Mouse (Mus musculus): Measurements from ENCODE around the gene Mpv17l2.

Mpv17l2 gene

DNA sequence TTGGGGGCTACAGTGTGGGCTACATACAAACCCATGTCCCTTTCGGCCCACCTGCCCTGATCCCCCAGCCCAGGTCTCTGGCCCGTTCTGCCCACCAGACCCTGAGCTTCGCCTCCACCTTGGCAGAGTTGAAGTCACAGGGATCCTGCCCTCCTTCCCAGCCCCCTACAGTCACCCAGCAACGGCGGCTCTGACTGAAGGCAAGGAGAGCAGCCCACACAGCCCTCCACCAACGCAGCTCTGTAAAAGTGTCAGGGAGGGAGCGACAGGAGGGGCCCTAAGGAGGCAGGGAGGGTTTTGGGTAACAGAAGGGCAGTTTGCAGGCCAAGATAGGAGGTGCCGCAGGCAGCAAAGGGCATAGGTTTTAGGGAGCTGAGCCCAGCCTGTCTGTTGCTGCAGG lies 30.1 kb upstream of the Mpv17l2 start:
- no peak for DNase-seq (ENCODE audit: low read depth)

DNA sequence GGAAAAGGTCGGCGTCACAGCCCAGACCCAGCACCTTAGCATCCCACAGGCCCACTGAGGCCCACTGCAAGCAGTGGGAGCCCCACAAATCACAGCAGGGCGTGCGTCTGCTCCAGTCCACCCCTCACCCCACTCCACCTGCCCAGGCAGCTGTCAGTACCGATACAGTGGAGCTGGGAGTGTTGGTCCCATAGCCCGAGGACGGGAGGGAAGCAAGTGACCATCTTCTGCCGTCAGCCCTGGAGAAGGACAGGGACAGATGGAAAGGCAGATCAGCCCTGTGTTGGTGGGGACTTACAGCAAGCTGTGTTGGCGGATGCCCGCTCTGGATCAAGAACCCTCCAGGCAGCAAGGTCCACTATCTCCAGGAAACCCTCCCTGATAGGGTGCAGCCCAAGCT lies 28.3 kb upstream of the Mpv17l2 start:
- DNase-seq (ENCODE audit: low read depth) = no peak

DNA sequence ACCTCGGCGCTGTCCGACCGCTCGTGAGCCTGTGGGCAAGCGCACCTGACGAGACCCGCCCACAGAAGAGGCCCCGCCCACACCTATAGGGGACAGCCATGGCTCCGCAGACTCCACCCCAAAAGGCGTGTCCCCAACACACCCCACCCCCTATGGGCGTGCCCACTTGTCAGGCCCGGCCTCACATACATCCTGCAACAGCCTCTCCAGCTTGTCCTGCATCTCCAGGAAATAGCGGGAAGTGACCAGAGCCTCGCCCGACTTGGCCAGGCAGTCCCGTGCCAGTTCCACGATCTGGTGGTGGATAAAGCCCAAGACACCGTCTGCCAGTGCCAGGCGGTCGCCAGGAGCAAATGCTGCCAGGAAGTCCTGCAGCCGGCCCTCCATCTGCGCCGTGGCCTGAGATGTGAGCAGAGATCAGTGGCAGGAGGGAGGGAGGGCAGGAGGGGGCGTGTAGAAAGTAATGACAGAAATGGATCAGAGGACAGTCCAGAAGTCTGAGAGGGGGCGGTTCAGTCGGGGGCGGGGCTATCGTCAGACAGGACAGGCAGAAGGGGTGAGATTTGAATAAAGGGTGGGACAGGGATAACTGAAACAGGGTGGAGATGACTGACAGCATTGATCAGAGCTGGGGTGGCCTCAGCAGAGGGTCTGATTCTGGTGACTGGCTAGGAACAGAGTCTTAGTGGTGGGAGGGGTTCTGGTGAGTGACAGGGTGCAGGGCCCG lies 27.4 kb upstream of the Mpv17l2 start:
- peak; percentile 20 for DNase-seq (ENCODE audit: low read depth)

DNA sequence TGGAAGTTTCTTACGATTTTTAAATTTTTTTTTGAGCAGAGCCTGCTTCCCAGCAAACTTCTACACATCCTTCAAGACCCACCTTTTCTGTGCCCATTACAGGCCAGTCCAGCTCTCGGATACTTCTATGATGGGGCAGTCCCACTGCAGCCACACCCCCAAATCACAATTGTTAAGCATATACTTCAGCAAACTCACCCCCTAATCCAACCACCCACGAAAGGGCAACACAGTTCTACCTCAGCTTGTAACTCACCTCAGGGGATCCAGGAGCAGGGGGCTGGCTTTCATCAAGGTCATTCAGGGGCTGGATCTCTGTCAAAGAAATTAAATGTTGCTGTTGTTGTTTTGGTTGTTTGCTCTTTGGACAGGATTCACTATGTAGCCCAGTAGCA lies 26.3 kb upstream of the Mpv17l2 start:
- DNase-seq (ENCODE audit: low read depth) = no peak

DNA sequence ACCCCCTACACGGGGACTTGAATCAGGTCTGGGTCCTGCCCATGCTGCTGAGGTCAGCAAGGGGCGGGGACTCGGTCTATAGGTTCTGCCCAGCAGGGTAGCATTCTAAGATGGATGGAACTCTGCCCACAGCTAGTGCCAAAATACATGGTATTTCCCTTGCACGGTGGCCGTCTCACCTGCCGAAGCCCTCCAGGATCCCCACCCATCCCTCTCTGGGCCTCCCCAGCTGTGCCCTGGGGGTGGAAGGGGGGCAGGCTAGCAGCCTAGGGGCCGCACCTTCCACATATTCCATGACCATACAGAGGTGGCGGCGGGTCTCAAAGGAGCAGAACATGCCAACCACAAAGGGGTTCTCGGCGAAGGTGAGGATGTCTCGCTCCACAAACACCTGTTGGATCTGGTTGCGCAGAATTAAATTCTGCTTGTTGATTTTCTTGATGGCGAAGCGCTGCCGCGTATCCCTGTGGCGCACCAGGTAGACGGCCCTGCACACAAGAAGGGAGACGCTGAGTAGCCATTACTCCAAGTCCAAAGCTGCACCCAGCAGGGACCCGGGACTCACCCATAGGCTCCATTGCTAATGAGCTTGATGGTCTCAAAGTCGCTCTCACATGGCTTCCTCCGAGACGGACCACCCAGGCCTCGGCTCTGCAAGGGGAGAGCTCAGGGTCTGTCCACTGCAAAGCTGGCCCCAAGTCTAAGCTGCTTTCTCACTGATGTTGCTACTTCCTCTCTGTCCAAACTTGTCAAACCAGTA lies 25.7 kb upstream of the Mpv17l2 start:
- DNase-seq (ENCODE audit: low read depth) = no peak

DNA sequence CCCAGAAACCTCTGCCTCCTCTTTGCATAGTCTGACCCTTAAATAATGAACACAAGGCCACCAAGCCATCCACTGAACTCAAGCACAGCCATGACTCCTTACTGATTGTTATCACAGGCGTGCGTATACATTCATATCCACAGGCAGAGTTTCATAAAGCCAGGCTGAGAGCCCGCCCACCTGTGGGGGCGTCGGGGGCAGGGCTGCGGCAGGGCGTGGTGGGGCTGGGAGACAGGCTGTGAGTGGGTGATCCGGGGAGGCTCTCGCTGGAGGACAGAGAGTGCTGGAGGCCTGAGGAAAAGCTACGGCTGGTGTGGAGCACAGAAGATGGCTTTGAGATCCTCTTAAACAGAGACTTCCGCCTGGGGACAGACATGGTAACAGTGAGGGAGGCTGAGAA lies 19.3 kb upstream of the Mpv17l2 start:
- no peak for DNase-seq (ENCODE audit: low read depth)

DNA sequence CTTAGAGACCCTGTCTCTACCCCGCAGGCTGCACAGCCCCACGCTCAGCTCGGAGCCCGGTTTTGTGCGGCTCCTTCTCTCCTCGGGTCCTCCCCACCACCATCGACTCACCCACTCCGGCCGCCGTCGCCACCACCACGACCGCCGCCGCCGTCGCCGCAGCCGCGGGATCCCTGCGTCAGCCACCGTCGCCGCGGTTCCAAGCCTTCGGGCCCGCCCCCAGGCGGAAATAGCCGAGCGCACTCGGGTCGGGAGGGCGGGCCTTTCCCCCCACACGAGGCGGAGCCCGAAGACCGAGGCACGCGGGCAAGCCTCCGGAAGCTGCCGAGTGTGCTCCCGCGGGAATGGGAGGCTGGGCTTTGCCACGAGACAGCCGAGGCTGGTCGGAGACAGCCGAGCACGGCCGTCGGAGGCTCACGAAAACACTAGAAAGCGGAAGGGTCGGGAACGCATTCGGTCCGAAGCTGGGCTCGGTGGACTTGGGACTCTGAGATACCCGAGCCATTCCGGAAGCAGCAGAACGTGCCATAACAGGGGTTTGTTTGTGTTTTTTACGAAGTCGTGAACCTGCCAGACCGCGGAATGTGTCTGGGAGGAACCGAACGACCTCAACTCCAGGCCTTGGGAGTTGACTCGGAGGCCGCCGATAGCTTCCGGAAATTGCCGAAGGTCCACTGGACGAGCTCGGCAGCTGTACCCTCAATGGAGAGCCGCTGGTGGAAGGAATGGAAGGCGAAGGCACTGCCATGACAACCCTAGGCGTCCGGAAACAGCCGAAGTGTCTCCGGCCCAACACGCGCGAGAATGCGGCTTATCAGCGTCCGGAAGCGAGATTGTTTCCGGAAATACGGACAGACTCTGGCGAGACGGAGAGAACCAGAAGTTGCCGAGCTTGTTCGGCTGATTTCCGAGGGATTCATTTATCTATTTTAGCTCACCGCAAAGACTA lies 16.0 kb upstream of the Mpv17l2 start, which contains the start of gene Pik3r2:
Pik3r2 (minus strand) TSS at position 218 of the 949 bp plus-strand sequence.
- peak; percentile 99 for DNase-seq (ENCODE audit: low read depth)

DNA sequence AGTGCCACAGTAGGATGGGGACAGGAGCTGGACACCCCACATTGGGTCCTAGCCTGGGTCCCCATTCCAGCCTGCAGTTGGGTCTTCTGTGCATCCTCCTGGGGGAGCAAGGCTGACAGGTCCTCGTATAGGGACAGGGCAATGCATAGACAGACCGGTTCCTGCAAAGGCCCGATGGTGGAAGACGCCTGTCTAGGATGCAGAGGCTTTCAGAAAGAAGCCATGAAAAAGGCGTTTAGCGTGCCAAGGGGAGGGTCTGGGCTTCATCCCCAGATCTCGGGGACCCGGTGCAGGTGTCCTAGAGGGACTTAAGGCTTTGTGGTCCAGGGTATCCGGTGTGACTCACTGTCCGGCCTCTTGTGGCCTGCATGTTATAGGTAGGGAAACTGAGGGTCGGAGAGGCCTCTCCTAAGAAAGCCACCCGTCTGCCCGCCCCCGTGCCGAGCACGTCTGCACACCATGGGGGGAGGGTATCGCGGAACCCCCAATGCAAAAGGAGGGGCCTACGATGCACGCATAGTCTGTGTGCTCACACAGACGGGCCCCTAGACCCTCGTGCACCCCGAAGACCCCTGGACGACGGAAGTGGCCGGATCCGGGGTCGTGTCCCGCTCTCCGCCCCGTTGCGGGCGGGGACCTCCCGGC lies 15.2 kb upstream of the Mpv17l2 start:
- peak; percentile 27 for DNase-seq (ENCODE audit: low read depth)

DNA sequence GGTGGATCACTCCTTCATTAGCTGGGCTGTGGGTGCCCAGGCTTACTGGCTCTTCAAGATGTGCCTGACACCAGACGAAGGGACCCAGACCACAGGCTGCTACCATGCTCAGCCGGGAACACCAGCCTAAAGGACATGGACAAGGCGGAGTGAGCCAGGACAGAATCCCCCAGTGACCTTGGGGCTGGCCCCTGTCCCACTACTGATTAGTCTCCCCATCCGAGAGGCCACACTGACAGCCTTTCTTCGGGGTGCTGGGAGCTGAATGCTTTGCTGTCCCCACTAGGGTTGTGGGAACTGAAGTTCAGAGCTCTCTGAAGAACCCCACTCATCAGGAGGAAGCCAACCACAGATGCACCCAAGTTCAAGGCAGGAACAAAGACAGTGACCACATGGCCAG lies 14.5 kb upstream of the Mpv17l2 start:
- no peak for DNase-seq (ENCODE audit: low read depth)

DNA sequence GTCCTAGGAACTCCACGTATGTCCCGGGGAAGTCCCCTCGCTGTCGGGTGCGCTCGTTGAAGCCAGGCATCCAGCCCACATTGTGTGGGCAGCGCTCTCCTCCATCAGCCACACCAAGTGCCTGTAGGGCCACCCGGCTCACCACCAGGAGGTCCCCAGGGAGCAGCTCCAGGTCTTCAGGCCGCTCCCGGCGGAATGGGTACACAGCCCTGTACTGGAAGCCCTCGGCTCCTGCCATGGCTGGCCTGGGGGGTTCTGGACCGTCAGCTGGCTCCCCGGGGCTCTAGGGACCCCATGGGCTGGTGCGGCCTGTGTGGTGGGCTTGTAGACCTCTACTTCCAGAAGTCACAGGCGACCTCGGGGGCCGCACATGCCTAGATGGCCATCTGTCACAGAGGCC lies 14.0 kb upstream of the Mpv17l2 start:
- DNase-seq (ENCODE audit: low read depth) = no peak

DNA sequence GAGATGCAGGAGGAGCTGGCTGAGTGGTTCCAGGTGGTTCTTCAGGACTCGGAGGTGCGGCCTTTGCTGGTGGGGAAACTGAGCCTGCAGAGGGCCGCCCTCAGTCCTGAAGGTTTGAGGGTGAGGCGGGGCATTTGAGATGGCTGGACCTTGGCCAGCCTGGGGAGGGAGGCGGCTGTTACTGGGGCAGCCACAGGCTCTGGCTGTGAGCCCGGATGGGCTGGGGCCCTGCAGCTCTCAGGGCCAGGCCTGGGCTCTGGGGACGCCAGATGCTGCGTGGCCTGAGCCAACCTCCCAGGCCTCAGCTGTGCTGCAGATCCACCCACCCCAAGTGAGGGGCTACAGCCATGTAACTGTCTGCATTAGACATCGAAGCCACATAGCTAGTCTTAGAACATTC lies 13.1 kb upstream of the Mpv17l2 start:
- peak; percentile 95 for DNase-seq (ENCODE audit: low read depth)

DNA sequence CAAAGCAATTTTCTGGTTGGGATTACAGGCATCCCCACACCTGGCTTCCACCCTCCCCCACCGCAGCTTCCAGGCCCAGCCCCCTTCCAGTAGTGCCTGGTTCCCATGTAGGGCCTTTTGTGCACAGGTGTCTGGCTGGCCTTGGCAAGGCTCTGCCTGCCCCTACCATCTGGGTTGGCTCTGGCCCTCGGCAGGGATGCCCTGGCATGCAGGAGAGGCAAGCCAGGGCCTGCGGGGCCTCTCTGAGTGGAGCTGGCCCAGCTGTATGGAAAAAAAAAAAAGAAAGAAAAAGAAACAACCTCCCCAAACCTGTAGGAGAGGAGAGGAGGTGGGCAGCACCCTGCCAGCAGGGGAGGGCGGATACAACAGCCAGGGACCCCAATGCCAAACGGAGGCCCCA lies 12.7 kb upstream of the Mpv17l2 start:
- peak; percentile 39 for DNase-seq (ENCODE audit: low read depth)

DNA sequence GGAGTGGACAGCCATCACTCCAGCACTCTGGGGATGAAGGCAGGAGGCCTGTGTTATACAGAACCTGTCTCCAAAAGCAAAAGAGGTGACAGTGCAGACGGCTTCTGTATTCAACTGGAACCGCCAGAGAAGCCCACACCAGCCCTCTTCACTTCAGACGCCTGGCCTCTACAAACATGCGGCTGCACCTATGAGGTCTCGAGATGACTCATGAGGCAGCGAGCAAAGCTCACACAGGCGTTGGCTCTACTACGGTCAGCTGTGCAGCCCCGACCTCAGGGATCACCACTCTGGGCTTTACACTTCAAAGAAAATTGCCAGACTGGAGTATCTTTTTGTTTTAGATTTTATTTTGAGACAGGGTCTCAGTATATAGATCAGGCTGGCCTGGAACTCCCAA lies 12.1 kb upstream of the Mpv17l2 start:
- peak; percentile 78 for DNase-seq (ENCODE audit: low read depth)

DNA sequence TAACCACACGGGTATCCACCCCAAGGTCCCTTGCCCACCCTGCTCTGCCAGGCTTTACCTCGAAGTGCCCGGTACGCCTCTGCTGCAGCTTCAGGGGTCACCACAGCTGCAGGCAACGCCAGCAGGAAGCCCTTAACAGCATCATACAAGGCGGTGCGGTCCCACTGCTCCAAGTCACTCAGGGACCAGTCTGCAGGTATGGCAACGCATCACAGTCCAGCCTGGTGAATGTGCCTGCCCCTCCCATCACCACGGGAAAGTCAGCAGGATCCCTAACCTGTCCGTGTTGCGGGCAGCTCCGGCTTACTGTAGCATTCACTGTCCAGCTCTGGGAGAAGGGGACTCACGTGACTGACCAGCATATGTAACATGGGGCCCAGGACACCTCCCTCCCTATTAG lies 11.3 kb upstream of the Mpv17l2 start:
- DNase-seq (ENCODE audit: low read depth) = no peak

DNA sequence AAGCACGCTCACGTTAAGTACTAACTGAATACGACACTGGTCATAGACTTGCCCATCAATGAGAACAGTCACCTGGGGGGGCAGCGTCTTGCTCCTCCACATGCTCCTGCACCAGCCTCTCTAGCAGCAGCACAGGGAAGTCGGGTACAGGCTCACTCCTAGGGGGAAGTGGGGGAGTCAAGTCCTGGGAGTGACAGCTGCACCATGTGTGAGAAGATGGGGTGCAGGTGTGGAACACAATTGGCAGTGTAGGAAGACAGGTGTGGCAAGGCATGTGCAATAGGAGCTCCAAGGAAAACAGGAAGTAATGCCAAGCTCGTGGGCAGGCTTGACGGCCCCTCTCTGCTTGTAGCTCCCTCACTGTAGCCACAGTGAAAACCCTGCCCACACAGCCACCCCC lies 10.5 kb upstream of the Mpv17l2 start:
- DNase-seq (ENCODE audit: low read depth) = no peak

DNA sequence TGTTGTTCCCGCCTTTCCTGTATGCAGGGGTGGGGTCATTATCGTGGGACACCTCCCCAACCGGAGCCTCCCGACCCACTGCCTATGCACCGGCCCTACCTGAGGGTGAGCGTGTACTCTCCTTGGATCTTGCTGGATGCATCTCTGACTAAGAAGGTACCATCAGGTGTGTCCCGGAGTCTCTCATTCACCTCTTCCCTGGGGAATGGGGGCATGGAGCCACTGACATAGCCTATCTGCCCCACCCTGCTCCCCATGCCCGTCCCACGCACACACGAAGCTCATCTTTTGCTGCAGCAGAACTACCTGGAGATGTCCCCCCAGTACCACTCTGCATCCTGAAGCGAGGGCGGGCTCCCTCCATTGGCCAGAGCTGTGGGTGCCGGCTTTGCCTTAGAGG lies 10.0 kb upstream of the Mpv17l2 start:
- DNase-seq (ENCODE audit: low read depth) = no peak

DNA sequence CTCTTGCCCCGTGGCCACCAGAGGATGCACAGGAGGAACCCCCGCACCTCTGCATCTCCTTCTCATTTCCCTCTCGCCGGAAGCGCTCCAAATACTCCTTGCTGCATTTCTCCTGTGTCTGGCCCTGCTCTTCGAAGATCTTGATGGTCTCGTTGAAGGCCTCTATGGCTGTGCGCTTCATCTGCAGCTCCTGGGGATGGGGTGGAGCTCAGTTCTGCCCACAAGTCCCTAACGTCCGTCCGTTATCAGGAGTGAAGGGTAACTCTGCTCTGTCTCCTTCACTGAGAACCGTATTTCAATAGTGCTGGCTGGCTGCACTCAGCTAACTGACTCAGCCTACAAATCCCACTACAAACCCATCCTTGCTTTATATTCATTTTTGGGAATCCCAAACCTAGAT lies 9.1 kb upstream of the Mpv17l2 start:
- DNase-seq (ENCODE audit: low read depth) = no peak

DNA sequence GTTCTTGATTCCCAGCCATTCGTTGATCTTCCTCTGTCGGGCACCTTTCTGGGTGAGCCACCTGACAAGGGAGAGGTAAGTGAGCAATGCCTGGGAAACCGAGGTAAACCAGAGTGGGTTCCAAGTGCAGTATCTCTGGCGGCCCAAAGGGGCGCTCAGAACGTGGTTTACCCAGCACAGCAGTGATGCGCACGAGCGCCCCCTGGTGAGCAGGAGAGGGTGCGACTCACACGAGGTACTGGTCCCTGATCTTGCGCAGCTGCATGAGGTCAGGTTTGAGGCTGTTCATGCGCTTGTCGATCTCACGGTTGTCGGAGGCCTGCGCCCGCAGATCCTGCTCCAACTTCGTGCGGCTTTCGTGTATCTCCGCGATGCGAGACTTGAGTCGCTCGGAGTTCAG lies 8.6 kb upstream of the Mpv17l2 start:
- DNase-seq (ENCODE audit: low read depth) = peak; percentile 98

DNA sequence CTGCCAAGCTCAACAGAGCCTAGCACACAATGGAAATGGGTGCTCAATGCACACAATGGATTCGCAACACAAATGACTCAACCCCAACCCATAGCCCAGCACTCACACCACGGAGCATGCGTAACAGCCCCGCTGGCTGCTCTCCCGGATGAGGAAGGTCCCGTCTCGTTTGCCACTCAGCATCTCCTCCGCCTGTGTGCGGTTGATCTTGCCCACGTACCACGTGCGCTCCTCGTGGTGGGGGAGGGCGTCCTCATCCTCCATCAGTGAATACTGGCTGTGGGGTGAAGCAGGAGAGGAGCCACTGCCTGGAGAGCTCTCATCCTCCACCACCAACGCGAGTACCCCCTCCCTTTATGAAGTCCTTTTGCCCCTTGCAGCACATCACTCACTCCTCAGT lies 8.2 kb upstream of the Mpv17l2 start:
- no peak for DNase-seq (ENCODE audit: low read depth)

DNA sequence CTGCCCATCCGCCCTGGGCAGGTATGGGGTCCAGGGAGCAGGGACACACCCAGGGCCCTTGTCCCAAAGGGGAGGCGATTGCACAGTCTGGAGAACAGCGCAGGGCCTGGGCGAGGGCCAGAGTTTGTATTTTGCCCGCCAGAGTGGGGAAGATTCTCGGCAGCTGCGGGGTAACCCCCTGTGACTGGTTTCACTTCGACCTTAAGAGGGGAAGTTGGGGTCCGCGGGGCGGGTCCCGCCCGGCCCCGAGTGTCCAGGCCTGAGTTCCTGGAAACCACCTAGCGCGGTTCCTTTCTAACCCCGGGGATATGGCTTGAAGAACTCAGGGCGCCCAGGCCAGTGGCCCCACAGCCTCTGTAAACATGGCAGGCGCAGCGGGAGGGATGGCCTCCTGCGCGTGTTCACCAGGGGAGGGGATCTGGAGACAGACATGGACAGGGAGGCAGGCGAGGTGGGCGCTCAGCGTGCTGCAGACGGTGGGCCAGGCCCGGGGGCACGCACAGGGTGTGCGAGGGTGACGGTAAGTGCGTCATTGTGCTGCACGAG lies 7.6 kb upstream of the Mpv17l2 start:
- no peak for DNase-seq (ENCODE audit: low read depth)

DNA sequence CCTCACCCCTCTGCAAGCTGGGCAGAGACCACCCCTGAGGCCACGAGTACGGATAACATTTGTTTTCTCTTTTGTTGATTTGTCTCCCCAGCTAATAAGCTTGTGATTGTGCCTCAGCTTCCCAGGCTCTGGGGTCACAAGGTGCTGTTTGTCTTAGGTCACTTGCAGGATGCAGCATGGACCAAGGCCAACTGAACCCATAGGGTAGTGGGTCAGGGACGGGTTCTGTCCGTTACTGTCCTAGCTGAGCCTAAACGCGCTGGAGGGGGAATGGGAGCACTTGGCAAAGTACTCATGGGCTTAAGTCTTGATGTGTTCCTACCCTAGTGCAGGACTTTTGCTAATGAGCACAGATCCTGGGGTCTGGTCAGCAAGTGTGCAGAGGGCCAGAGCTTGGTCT lies 6.8 kb upstream of the Mpv17l2 start:
- DNase-seq (ENCODE audit: low read depth) = no peak
